Mouse (Mus musculus) intestine, embryonic 16.5 days (tissue): Measurements from ENCODE around the gene Arsg. TPM values are rescaled to one million over a fixed set of nuclear protein-coding genes. Genes with fewer than 3 reads are reported as not detected.

Source experiments
- microRNA-seq: library from miRNA; unstranded; fragments of <30 nt; microRNA quantifications from one replicate; pipeline ENCODE4, GENCODE M21; 2016
- polyA plus RNA-seq: library from polyadenylated mRNA; unstranded; fragments of >200 nt; fragmentation: Nextera tagmentation; extraction: Ambion mirVana; gene quantifications from 2 replicates; pipeline ENCODE4 v1.2.1, GENCODE M21; 2015

The Arsg gene
- polyA plus RNA-seq, 1 experiment from 2014 or later = 3.1 TPM

Small RNA genes lying within 50 kb of the gene (microRNA-seq; reads per million reads assigned to microRNA genes)
- not detected for gene Gm25540

Other genes starting within 250 kb of the Arsg start
- gene Rgs9, start 175.2 kb upstream of the Arsg start, polyA plus RNA-seq = 3.5 and 3.8 TPM in 2 replicates
- gene Gna13, start 110.5 kb upstream of the Arsg start, polyA plus RNA-seq = 36.1 and 39.6 TPM in 2 replicates
- not detected in 2 replicates for gene 9930022D16Rik, start 59.5 kb upstream of the Arsg start, polyA plus RNA-seq
- gene Amz2, start 47.4 kb upstream of the Arsg start, polyA plus RNA-seq = 35.9 and 39.1 TPM in 2 replicates
- 26.6 and 33.9 TPM in 2 replicates for gene Slc16a6, start 224 bp downstream of the Arsg start, polyA plus RNA-seq
- 27.3 and 27.5 TPM in 2 replicates for gene Wipi1, start 138.6 kb downstream of the Arsg start, polyA plus RNA-seq
- gene Prkar1a, start 176.0 kb downstream of the Arsg start, polyA plus RNA-seq = 250 and 256 TPM in 2 replicates
- 3.3 and 3.8 TPM in 2 replicates for gene Fam20a, start 248.9 kb downstream of the Arsg start, polyA plus RNA-seq